Mouse (Mus musculus): ENCODE results near the gene Agbl2. TPM values are rescaled to one million over a fixed set of nuclear protein-coding genes. Genes with fewer than 3 reads are reported as not detected.

Gene Agbl2
- polyA plus RNA-seq, 1 experiment from 2014 or later = 0.62 TPM

- Histone ChIP-seq H3K9me3 (no peaks in the 10 kb centered on the region), H3K4me3 (no peak overlapping the region), H3K36me3 (replicated peaks) (peaks cover 56% of the 10 kb centered on the region), H3K27ac (no peak overlapping the region), H3K27me3 (replicated peaks) (no peaks in the 10 kb centered on the region), H3K9ac (no peak overlapping the region), H3K4me2 (no peak overlapping the region), H3K4me1 (peaks cover 11% of the 10 kb centered on the region)
- no peak for ATAC-seq (replicated peaks)
- WGBS = 98% methylated on average over 2 of the region's 2 CpGs
Observed at GRCm38 (mm10) chr2:90753565-90753964, 29.0 kb upstream of the Agbl2 start.

- Histone ChIP-seq H3K9ac (no peak overlapping the region), H3K27ac (no peak overlapping the region), H3K36me3 (replicated peaks) (peaks cover 61% of the 10 kb centered on the region), H3K4me2 (no peak overlapping the region), H3K9me3 (no peaks in the 10 kb centered on the region), H3K27me3 (replicated peaks) (no peaks in the 10 kb centered on the region), H3K4me3 (no peak overlapping the region), H3K4me1 (peaks cover 4% of the 10 kb centered on the region)
- 98% methylated on average over 3 of the region's 3 CpGs for WGBS
- ATAC-seq (replicated peaks) = no peak
Observed at GRCm38 (mm10) chr2:90754188-90754587, 28.3 kb upstream of the Agbl2 start.

- Histone ChIP-seq H3K27ac (no peak overlapping the region), H3K4me2 (no peak overlapping the region), H3K4me3 (no peak overlapping the region), H3K36me3 (replicated peaks) (peaks cover 62% of the 10 kb centered on the region), H3K27me3 (replicated peaks) (no peaks in the 10 kb centered on the region), H3K4me1 (no peaks in the 10 kb centered on the region), H3K9ac (no peak overlapping the region), H3K9me3 (no peaks in the 10 kb centered on the region)
- WGBS = 87% methylated on average over 3 of the region's 3 CpGs
- ATAC-seq (replicated peaks) = no peak
Observed at GRCm38 (mm10) chr2:90765123-90765522, 17.4 kb upstream of the Agbl2 start.

- H3K36me3 ChIP-seq (replicated peaks) = peaks cover 34% of the 10 kb centered on the region
- 0 out of 2 replicates have a peak, but pooled peaks cover 4% of the 10 kb centered on the region for H3K27me3 ChIP-seq (replicated peaks)
- WGBS = 56% methylated on average over 3 of the region's 3 CpGs
- H3K4me3 ChIP-seq = no peak overlapping the region
- no peak for ATAC-seq (replicated peaks)
- H3K4me1 ChIP-seq = peaks cover 13% of the 10 kb centered on the region
- H3K9ac ChIP-seq = no peak overlapping the region
- H3K4me2 ChIP-seq = no peak overlapping the region
- no peak overlapping the region for H3K27ac ChIP-seq
- H3K9me3 ChIP-seq = no peaks in the 10 kb centered on the region
Observed at GRCm38 (mm10) chr2:90781323-90781722, 1.2 kb upstream of the Agbl2 start.

- ATAC-seq (replicated peaks) = no peak
- H3K9me3 ChIP-seq = no peaks in the 10 kb centered on the region
Observed at GRCm38 (mm10) chr2:90781938-90782337, 589 bp upstream of the Agbl2 start.

GRCm38 (mm10) chr2:90782901-90783486 lies 467 bp downstream of the Agbl2 start:
- 2% methylated on average over 27 of the region's 29 CpGs for WGBS
- peaks cover 24% of the 10 kb centered on the region for H3K36me3 ChIP-seq (replicated peaks)
- H3K4me3 ChIP-seq = peak overlapping the region; percentile 26
- no peak overlapping the region for H3K27ac ChIP-seq
- 0 out of 2 replicates have a peak, but pooled peaks cover 4% of the 10 kb centered on the region for H3K27me3 ChIP-seq (replicated peaks)
- H3K4me1 ChIP-seq = peaks cover 13% of the 10 kb centered on the region
- peak overlapping the region; percentile 50 for H3K4me2 ChIP-seq
- peak; percentile 62 for ATAC-seq (replicated peaks)
- no peaks in the 10 kb centered on the region for H3K9me3 ChIP-seq
- peak overlapping the region; percentile 4; the same call in 1 of the 2 replicates for H3K9ac ChIP-seq

More at GRCm38 (mm10) chr2:90781938-90782337, 589 bp upstream of the Agbl2 start:
- Histone ChIP-seq H3K27ac (no peak overlapping the region), H3K36me3 (replicated peaks) (peaks cover 33% of the 10 kb centered on the region), H3K9ac (no peak overlapping the region), H3K4me3 (no peak overlapping the region), H3K4me2 (no peak overlapping the region), H3K27me3 (replicated peaks) (0 out of 2 replicates have a peak, but pooled peaks cover 4% of the 10 kb centered on the region), H3K4me1 (peaks cover 13% of the 10 kb centered on the region)
- WGBS = 28% methylated on average over 2 of the region's 2 CpGs

GRCm38 (mm10) chr2:90788126-90788525 lies 5.6 kb downstream of the Agbl2 start:
- H3K4me1 ChIP-seq = peaks cover 3% of the 10 kb centered on the region
- H3K9me3 ChIP-seq = no peaks in the 10 kb centered on the region
- H3K27ac ChIP-seq = no peak overlapping the region
- whole genome bisulfite sequencing = 90% methylated on average over 2 of the region's 2 CpGs
- H3K27me3 ChIP-seq (replicated peaks) = 0 out of 2 replicates have a peak, but pooled peaks cover 4% of the 10 kb centered on the region
- H3K4me3 ChIP-seq = no peak overlapping the region
- ATAC-seq (replicated peaks) = no peak
- no peak overlapping the region for H3K4me2 ChIP-seq
- no peak overlapping the region for H3K9ac ChIP-seq
- no peaks in the 10 kb centered on the region for H3K36me3 ChIP-seq (replicated peaks)

GRCm38 (mm10) chr2:90808241-90809126 lies 26.0 kb downstream of the Agbl2 start:
- Histone ChIP-seq H3K9ac (no peak overlapping the region), H3K4me1 (no peaks in the 10 kb centered on the region), H3K9me3 (no peaks in the 10 kb centered on the region), H3K27ac (no peak overlapping the region), H3K4me2 (no peak overlapping the region), H3K4me3 (no peak overlapping the region), H3K36me3 (replicated peaks) (no peaks in the 10 kb centered on the region), H3K27me3 (replicated peaks) (no peaks in the 10 kb centered on the region)
- 88% methylated on average over 6 of the region's 6 CpGs for WGBS
- no peak for ATAC-seq (replicated peaks)

GRCm38 (mm10) chr2:90810751-90811150 lies 28.2 kb downstream of the Agbl2 start:
- H3K27ac ChIP-seq = no peak overlapping the region
- no peak overlapping the region for H3K4me2 ChIP-seq
- ATAC-seq (replicated peaks) = no peak
- H3K9me3 ChIP-seq = no peaks in the 10 kb centered on the region
- H3K4me1 ChIP-seq = no peaks in the 10 kb centered on the region
- H3K9ac ChIP-seq = no peak overlapping the region
- no peaks in the 10 kb centered on the region for H3K36me3 ChIP-seq (replicated peaks)
- 86% methylated on average over 8 of the region's 8 CpGs for WGBS
- H3K4me3 ChIP-seq = no peak overlapping the region
- H3K27me3 ChIP-seq (replicated peaks) = no peaks in the 10 kb centered on the region

GRCm38 (mm10) chr2:90815266-90815665 lies 32.7 kb downstream of the Agbl2 start:
- WGBS = 81% methylated on average over 2 of the region's 2 CpGs
- no peak overlapping the region for H3K4me3 ChIP-seq
- no peaks in the 10 kb centered on the region for H3K27me3 ChIP-seq (replicated peaks)
- H3K9me3 ChIP-seq = no peaks in the 10 kb centered on the region
- H3K27ac ChIP-seq = no peak overlapping the region
- no peak overlapping the region for H3K9ac ChIP-seq
- H3K36me3 ChIP-seq (replicated peaks) = no peaks in the 10 kb centered on the region
- ATAC-seq (replicated peaks) = no peak
- H3K4me1 ChIP-seq = no peaks in the 10 kb centered on the region
- H3K4me2 ChIP-seq = no peak overlapping the region

GRCm38 (mm10) chr2:90816144-90816543 lies 33.6 kb downstream of the Agbl2 start:
- no peaks in the 10 kb centered on the region for H3K36me3 ChIP-seq (replicated peaks)
- no peaks in the 10 kb centered on the region for H3K27me3 ChIP-seq (replicated peaks)
- WGBS = 81% methylated on average over 4 of the region's 4 CpGs
- no peak overlapping the region for H3K9ac ChIP-seq
- no peak for ATAC-seq (replicated peaks)
- no peaks in the 10 kb centered on the region for H3K9me3 ChIP-seq
- H3K4me1 ChIP-seq = no peaks in the 10 kb centered on the region
- H3K4me3 ChIP-seq = no peak overlapping the region
- no peak overlapping the region for H3K4me2 ChIP-seq
- H3K27ac ChIP-seq = no peak overlapping the region

- Histone ChIP-seq H3K27me3 (replicated peaks) (no peaks in the 10 kb centered on the region), H3K4me3 (no peak overlapping the region), H3K9ac (no peak overlapping the region), H3K9me3 (no peaks in the 10 kb centered on the region), H3K4me1 (no peaks in the 10 kb centered on the region), H3K36me3 (replicated peaks) (no peaks in the 10 kb centered on the region), H3K4me2 (no peak overlapping the region), H3K27ac (no peak overlapping the region)
- WGBS = 97% methylated on average over 3 of the region's 3 CpGs
- ATAC-seq (replicated peaks) = no peak
Observed at GRCm38 (mm10) chr2:90818710-90819109, 36.2 kb downstream of the Agbl2 start.
